Mouse (Mus musculus) left cerebral cortex, postnatal 25 days (tissue): Measurements from ENCODE around the gene Cd200. TPM values are rescaled to one million over a fixed set of nuclear protein-coding genes. Genes with fewer than 3 reads are reported as not detected.
"Not testable (repeated sequence)": the region's sequence is repeated elsewhere in the genome, so short reads cannot be mapped to it uniquely, and the experiment has no call there.

Source experiments
- DNase-seq, 2 experiments: peaks; one replicate each; pipeline ENCODE4 v3.0.0; 2022; ENCODE audit warnings: low spot score in 2 of 2, mixed read lengths in 1 of 2
- intact Hi-C: fragments of 180-260 bp; cut with DNase I; formaldehyde crosslinking; loops from one replicate; pipeline ENCODE4 v1.15.1; 2025
- total RNA-seq, 2 experiments: library from RNA; stranded (reverse); gene quantifications; 2 replicates each; pipeline ENCODE4 v1.2.3; 2021

The Cd200 gene
- total RNA-seq, 2 experiments from 2014 or later: 107 to 124 TPM

DNA sequence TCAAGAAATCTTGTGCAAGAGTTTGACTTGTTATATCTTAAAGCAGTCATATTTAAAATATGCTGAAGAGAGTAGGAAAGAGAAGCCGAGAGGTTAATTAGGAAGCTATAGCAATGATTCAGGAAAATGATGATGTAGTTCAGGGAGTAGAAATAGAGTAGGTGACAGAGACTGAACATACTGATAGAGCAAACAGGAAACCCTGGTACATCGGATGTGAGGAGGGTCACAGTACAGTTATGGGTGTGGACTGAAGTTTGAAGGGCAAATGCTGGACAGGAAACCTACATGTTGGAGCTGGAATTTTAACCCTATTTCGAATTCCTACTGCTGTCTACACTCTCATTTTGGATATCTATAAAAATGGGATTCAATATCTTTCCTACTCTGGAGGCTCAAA is 29.9 kb downstream of the Cd200 start:
- no peak for DNase-seq
- intact Hi-C loops: no loop called here

DNA sequence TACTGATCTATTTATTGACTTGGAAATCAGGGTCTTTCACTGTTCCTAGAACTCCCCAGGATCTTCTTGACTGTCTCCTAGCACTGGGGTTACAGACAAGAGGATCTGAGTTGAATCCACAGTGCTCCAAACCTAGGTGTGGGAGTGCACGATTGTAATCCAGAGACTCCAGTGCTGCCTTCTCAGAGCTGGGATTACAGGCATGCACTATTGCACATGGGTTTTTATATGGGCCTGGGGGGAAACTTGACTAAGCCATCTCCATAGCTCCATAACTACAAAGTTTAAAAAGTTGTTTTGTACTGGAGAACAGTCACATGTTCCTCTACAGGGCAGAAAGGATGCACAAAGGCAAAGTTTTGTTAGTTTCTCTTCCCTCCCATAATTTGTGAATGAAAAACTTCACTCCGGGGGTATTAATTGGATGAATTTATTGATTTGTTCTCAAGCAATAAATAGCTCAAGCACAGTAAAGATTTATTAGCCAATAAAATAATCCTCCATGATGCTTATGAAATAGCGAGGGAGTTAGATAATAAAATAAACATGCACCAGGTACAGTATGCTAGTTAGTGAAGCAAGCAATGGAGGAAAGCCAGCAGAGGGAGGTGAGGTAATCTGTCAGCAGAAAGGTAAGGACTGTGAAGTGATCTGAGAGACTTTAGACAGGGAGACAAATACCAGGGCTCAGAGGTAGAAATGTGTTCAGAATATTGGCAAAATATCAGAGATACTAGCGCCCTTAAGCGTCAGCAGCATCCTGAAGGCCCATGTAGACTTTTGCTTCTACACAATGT is 30.5 kb downstream of the Cd200 start:
- intact Hi-C loops: no loop called here
- no peak for DNase-seq

DNA sequence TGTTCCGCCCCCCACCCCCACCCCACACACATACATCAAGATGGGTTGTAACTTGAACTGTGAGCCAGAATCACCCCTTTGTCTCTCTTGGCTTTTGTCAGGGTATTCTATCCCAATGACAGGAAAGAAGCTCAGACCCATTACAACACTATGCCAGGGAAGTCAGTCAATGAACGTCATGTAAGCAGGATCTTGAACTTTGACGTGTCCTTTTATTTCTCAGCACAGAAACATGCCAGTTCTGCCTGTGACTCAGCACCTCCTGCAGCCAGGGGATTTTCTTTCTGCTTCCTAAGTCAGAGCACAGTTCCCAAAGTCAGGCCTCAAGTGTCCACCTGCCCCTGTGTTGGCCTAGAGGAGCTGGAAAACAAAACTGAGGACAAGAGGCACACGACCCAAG is 31.5 kb downstream of the Cd200 start:
- no peak for DNase-seq
- intact Hi-C loops: no loop called here

DNA sequence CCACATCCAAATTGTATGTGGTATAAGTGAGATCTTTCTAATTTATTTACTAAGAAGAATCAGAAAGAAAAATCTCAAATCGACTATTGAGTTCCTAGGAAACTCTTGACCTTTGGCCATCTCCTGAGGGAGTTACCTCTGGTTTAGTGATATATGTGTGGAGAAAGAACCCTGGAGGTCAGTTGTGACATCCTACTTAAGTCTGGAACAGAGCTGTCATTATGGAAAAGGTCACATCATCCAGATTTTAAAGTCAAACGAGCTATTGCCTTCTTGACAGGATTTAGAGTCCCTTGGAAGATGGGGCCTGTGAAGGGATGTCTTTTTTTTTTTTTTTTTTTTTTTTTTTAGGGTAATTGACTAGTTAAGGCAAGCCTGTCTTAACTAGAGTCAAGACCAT is 32.0 kb downstream of the Cd200 start:
- DNase-seq: no peak
- intact Hi-C loops: no loop called here

DNA sequence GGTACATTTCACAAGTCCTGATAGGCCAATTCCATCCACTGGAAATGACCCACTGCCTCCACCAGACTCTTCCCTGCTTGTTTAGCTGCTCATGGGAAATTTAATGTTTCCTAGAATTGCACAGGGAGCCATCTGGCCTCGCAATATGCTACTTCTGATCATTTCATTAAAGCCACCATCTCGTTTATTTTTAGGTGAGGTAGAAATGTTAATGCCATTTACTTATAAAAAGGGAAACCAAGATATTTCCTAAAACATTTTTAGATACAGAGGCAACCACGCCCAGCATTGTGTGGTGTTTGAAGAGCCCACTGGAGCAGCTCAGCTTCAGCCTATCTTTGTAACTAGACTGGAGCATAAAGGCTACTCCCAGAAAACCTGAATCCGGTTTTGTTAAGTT is 32.6 kb downstream of the Cd200 start:
- intact Hi-C loops: no loop called here
- peak; percentile 17 to 25 for DNase-seq

DNA sequence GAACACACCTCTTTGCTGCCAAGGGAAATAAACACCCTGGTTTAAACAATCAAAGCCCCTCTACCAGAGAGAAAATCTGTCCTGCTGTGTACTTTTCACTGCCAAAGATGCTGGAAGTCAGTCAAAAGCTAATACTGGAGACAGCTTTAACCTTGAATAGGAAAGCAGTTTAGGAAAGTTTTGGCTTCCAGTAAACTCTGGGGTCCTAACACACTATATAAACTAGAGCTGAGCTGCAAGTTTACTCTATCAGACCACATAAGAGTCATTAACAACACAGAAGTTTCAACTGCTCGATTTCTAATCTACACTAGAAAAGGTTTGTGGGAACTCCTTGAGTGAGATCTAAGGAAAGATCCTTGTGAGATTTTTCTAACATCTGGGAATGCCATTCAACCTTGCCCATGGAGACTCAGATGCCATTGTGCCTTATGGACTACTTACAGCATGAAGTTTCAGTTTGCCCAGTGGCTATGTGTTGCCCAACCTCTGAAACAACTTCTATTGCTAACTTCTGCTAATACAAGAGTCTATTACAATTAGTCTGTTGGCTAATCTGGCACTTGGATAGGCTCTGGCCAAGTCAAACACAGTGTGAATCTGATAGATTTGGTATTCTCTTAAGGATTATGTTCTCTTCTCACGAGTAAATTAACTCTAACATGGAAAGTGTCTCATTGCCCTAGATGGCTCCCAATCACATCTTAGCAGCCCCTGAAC is 33.2 kb downstream of the Cd200 start:
- DNase-seq: no peak
- intact Hi-C loops: no loop called here

DNA sequence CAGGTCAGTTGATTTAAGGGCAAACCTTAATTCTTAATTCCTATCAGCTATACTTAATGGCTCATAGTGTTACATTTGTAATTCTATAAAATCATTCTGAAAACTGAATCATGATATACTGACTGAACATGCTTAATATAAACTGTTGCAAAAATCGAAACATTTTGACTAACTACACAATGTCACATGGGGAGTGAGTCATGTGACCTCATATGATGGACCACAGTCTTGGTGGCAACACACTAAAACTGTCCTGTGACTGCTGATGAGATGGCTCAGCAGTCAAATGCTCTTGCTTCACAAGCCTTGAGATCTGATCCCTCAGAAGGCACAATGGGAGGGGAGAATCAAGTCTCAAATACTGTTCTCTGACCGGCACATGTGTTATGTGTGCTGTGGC is 34.8 kb downstream of the Cd200 start:
- intact Hi-C loops: no loop called here
- DNase-seq: no peak

DNA sequence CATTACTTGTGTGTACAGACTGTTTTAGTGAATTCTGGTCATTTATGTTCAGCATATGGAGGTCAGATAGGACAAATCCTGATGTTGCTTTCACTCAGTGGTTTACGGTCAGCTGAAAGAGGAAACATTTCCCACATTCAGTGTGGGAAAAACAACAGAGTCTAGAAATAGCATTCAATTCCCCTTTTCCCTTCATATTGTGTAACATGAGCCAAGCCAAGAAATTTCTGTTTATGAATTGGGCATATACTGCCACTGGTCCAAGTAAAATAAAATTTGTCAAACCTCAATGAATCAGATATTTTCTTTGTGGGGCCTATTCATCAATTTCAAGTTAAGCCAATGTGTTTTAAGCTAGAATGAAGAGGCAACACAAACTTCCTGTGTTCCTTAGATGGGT is 37.8 kb downstream of the Cd200 start:
- intact Hi-C loops: no loop called here
- no peak for DNase-seq

DNA sequence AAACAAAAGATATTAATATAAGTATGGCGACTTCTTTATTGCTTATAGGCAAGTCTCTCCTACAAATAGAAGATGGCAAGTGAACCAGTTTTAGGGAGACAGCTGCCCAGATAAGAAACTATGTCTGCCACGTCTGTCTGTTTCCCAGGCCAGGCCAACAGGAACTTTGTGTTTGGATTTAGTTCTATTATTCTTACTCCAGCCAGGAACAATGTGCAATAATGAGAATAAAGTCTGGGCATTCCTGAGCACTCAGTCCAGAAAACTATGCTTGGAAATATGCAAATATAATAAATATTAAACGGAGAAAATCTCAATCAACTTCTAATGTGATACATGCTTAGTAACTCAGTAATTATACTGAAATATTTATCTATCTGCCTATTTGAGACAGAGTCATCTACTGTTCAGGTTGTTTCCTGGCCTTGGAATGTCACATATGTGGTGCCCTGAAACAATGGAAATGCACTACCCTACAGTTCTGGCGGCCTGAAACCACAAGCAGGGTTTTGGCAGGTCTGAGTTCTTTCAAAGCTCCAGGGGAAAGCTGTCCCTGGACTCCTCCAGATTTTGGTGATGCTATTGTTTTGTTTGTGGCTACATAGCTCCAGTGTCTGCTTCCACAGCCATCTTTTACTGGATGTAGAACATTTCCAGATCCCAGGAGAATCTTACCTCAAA is 39.4 kb downstream of the Cd200 start:
- no peak for DNase-seq
- intact Hi-C loops: no loop called here

DNA sequence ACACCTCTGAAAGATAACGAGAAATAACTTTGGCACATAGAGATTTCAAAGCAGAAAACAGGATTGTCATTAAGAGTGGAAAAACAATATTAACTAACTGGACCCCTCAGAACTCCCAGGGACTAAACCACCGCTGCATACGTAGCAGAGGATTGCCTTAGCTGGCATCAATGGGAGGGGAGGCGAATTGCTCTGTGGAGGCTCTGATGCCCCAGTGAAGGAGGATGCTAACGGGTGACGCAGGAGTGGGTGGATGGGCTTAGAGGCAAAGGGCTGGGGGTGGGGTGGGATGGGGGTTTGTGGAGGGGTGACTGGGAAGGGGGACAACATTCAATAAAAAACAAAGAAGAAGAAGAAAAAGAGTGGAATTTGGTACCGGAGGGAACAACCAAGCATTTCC is 42.7 kb downstream of the Cd200 start:
- intact Hi-C loops: no loop called here
- no peak for DNase-seq

DNA sequence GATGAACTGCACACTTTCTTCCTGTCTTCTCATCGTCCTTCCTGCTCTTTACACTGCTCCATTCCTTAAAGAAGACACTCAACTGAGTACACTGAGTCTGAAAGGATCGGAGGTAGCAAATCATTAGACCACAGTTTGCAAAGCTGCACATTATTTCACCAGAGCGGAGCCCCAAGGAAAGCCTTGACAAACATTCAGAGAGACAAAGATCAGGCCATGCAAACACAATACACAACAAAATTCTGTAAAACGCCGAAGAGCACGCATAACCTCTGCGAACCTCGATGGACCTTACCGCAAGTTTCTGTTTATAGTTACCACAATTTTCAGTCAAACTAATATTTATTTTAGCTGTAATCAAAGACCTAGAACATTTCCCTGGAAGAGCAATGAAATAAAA is 43.5 kb downstream of the Cd200 start:
- intact Hi-C loops: no loop called here
- DNase-seq: no peak

DNA sequence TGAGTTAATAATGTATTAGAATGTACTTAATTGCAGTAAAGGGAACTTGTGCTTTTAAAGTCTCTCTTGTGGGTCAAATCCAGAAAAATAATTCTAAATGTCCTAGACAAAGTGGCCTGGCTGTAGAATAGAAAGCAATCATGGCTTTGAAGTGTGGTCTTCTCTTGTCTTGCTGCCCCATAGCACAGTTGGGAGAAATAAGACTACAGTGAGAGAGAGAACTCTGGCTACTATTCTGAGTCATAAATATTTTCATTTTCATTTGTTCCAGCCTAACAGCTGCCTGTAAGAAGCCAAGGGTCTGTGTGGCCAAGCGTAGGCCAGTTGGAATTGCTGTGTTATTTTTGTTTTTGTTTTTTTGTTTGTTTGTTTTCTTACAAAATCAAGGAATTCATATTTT is 44.2 kb downstream of the Cd200 start:
- intact Hi-C loops: no loop called here
- no peak for DNase-seq

DNA sequence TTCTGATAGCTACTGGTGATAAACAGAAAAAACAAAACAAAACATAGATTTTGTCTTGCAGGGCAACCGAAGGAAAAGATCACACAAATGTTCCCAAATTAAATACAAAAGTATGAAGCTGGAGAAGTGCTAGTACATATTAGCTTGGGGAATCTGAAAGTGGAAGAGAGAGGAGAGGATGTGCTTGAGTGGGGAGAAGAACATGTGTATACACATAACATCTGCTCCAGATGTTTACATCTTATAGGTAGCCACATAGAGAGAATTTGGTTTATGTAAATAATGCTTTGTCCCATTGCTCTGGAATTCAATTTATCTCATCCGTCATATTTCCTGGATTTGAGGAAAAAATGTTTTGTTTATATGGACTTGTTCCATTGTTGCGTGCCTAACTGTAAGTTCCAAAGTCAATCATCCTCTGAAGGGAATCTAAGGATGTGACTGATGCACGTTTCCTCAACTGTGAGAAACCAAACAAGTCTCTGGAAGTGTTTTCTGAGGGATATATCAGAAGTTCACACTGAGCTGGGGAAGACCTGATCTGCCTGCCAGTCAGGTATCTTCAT is 45.3 kb downstream of the Cd200 start:
- intact Hi-C loops: no loop called here
- DNase-seq: no peak

DNA sequence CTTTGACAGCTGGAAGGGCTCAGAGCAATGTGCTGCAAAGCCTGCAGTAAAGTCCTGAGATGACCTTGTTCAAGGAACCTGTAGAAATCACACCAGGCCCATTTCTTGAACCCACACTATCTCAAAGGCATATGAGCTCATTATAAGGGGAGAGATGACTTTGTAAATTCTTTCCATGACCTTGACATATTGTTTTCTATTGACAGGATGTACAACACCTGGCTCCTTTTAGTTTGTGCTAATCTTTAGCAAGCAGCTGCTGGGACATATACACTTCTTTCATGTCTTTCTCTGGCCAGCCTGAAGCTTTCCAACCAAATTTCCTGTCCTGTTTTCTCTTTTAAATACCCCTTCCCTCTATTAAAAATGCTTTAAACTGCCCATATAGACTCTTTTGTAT is 47.4 kb downstream of the Cd200 start:
- intact Hi-C loops: no loop called here
- no peak for DNase-seq

DNA sequence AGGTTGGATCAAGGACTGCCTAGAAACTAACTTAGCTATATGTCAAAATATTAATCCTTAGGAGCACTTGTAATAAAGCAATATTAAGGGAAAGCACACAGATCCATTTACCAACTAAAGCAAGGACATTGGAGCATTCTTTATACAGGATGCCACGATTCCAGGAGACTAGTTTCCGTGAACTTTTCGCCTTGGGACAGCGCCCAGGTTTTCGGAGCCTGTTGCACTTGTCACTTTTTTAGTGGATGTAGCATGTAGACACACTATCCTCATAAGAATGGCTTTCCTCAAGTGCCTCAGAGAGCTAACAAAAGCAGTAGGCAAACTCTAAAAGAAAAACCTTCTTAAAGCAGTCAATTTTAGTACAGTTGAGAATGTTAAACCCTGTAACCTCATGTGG is 50.4 kb downstream of the Cd200 start:
- DNase-seq: not testable (repeated sequence)

DNA sequence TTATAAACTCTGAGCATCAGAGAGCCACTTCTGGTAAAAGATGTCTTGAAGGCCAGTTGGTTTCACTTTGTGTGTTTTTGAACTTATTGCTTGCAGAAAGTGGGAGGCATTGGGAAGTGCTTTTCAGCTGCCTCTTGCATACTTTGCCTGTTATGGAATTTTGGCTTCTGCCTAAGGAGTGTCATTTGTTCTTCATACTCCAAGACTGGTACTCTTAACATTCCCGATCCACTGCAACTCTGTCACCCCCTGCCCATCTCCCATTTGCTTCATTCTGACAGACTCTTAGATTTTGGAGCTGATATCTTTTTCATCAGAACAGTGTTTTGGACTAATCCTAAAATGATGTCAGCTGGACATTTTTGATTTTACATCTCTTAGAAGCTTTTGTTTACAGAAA is 51.7 kb downstream of the Cd200 start:
- intact Hi-C loops: no loop called here
- DNase-seq: no peak

More for the DNA sequence above, 50.4 kb downstream of the Cd200 start:
- intact Hi-C loops: not testable (repeated sequence)

DNA sequence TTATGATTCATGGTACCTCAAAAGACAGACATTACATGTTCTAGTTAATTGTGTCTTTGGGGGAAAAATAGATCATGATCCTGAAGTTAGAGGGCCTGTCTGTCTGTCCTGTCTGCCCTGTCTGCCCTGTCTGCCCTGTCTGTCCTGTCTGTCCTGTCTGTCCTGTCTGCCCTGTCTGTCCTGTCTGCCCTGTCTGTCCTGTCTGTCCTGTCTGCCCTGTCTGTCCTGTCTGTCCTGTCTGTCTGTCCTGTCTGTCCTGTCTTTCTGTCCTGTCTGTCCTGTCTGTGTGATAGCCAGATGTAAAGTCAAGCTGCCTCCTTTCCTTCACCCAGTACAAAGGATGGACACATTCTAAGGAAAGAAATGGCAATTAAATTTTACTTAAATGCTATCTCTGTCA is 56.0 kb downstream of the Cd200 start:
- no peak for DNase-seq

DNA sequence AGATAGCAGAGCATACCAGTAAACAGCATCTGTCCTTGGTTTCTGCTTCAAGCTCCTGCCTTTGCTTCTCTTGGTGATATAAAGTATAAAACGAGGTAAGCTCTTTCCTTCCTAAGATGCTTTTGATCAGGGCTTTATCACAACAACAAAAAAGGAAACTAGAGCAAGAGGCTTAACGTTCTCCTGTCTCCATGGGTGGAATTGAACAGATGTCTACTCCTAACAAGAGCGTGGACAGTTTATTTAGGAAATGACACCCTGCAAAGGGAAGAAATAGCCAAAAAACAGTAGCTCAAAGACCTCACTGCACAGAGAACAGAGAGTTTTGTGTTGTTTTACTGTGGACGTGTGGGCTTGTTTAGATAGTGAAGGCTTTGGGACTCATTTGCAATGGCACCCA is 58.1 kb downstream of the Cd200 start:
- intact Hi-C loops: loop anchor here (5.0 kb wide), 1 partner anchor 93 kb away; no protein-coding TSS in a partner anchor
- peak in 1 of 2 experiments; percentile 42 for DNase-seq

More for the DNA sequence above, 56.0 kb downstream of the Cd200 start:
- intact Hi-C loops: loop anchor here (5.0 kb wide), 1 partner anchor 96 kb away; no protein-coding TSS in a partner anchor

DNA sequence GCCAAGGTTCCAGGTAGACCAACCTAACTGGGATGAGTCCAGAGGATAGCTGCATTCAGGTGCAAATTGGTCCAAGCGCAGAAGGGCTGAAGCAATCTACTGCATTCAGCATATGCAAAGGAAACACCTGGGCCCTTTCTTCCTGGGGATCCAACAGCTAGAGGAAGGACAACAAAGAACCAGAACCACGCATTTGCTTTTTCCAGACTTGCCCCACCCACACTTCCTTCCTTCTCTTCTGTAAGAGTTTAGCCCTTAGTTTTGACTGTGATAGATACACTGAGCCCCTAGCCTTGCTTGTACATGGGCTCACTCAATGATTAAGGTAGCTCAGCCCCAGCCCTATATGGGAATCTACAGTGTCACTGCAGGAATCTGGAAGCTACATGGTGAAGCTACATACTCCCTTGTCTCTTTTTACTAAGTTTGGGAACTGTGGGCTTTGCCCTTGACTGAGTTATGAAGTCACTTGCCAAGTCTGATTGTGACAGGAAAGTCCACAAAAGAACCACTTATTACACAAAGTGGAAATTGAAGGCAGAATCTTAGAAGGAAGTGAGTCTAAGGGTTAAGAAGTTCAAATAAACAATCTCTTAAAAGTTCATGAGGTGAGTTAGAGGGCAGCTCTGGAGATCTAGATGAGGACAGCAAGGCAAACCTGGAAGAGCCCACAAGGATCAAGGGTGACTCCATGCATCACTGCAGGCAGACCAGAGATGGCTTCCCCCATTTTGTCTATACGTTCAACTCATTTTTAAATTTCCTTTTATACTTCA is 59.1 kb downstream of the Cd200 start:
- intact Hi-C loops: loop anchor here (5.0 kb wide), 1 partner anchor 92 kb away; no protein-coding TSS in a partner anchor
- peak in 1 of 2 experiments; percentile 7 for DNase-seq
